Mouse (Mus musculus): Measurements from ENCODE around the gene Plxna3. TPM values are rescaled to one million over a fixed set of nuclear protein-coding genes. Genes with fewer than 3 reads are reported as not detected.

The Plxna3 gene
- total and polyA plus RNA-seq, 3 experiments, result 2.0 to 5.0 (median 4.9) TPM

DNA sequence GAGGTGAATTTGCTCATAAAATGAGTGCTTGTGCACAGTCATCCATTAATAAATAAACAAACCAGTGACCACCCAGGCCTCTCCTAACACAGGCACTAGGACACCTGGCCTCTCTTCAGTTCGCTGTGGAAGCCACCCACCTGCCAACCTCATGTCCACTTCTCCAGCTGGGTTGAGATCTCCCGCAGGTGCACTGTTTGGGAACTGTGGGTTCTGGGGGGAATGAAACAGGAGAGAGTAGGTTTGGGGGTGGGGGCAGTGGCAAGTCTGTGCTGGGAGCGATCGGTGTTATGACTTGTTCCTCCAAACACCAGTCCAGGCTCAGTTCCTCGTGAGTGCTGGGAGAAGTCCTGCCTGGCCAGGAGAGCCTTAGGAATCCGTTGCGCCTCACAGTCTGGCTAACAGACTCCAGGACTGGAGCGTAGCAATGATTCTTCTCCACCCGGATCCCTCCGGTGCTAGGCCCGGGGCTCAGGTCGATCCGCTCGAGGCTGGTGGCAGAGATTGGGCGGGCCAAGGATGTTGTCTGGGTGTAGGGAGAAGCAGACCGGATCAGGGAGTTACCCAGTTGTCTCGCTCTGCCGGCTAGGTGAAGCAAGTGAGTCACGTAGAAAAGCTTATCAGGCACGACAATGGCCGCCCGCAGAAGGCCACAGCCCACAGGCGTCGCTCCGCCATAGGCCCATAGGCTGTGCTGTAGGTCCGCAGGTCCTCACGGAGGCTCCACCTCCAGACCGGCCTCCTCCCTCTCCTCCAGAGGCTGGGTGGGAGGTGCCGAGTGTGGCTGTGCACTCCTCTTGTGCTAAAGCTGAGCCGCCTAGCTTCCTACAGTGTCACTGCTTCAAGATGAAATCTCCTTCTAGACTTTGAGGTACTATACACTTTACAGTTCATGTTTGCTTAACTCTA is 63.9 kb downstream of the Plxna3 start, which contains the start of the genes Fam3a and Ikbkg:
Gene Fam3a, minus strand, starts transcription at position 738 of the 909 bp plus-strand sequence.
Gene Ikbkg, plus strand, starts transcription at position 756 of the 909 bp plus-strand sequence.
- Histone ChIP-seq H3K27ac (ENCODE audit: insufficient read depth, low read depth) (peak within 1 kb of the TSS; percentile 60), H3K79me2 (replicated peaks; ENCODE audit: control insufficient read depth, extremely low read depth, insufficient read depth, poor library complexity, severe bottlenecking) (no peaks in the 10 kb centered on the region), H3K9me3 (replicated peaks; ENCODE audit: low read length) (no peaks in the 10 kb centered on the region), H3K27me3 (replicated peaks) (no peaks in the 10 kb centered on the region), H3K4me1 (ENCODE audit: control insufficient read depth in 1 of 2, insufficient read depth in 2 of 2) (peaks cover 0 to 4% of the 10 kb centered on the region in 2 experiments; a peak in 1 of 4 replicates), H3K9ac (ENCODE audit: insufficient read depth, low read depth) (peak within 1 kb of the TSS; percentile 88), H3K36me3 (replicated peaks in 1 of 2; ENCODE audit: control insufficient read depth in 1 of 2, insufficient read depth in 1 of 2, low read length in 1 of 2) (peaks cover 9 to 14% of the 10 kb centered on the region in 2 experiments), H3K4me2 (ENCODE audit: insufficient read depth, low read depth, poor library complexity, severe bottlenecking) (peak within 1 kb of the TSS; percentile 79), H3K4me3 (replicated peaks in 1 of 3; ENCODE audit: low read depth in 2 of 3, low read length in 2 of 3, poor library complexity in 1 of 3) (peak within 1 kb of the TSS; percentile 69 to 79 (median 77))
- dilution Hi-C loops (cut with MboI; ENCODE audit: extremely low pct_ligation_motif_present, extremely low pct_unique_long_range_greater_than_20kb, low sequenced_read_pairs), result no loop called here
- TF ChIP-seq POLR2AphosphoS2 (IDR thresholded peaks at IDR 0.05; ENCODE audit: low read depth, low read length) (no peak), UBTF (IDR thresholded peaks at IDR 0.05; ENCODE audit: low read depth, low read length) (no peak), MAX (IDR thresholded peaks at IDR 0.05; ENCODE audit: low read length) (peak; percentile 60; the same call in 1 of the 2 replicates), MAZ (IDR thresholded peaks at IDR 0.05; ENCODE audit: low read depth, low read length) (0 out of 2 replicates have a peak, but pooled peaks have one; percentile 43), POLR2A (IDR thresholded peaks at IDR 0.05; ENCODE audit: low read depth, low read length) (peak; percentile 70), NRF1 (IDR thresholded peaks at IDR 0.05; ENCODE audit: low read depth, low read length) (peak; percentile 54), RCOR1 (conservative IDR thresholded peaks at IDR 0.05; ENCODE audit: low read depth, low read length) (no peak), RAD21 (IDR thresholded peaks at IDR 0.05; ENCODE audit: low read depth, low read length) (peak; percentile 30), ETS1 (conservative IDR thresholded peaks at IDR 0.05; ENCODE audit: low read depth, low read length) (no peak), EP300 (IDR thresholded peaks at IDR 0.05; ENCODE audit: low read length) (no peak), MAFK (IDR thresholded peaks at IDR 0.05; ENCODE audit: insufficient replicate concordance, low read length) (no peak), SIN3A (IDR thresholded peaks at IDR 0.05; ENCODE audit: low read length) (peak; percentile 72), TCF12 (IDR thresholded peaks at IDR 0.05; ENCODE audit: low read depth, low read length) (peak; percentile 58; the same call in 1 of the 2 replicates), MXI1 (IDR thresholded peaks at IDR 0.05; ENCODE audit: low read depth, low read length) (peak; percentile 41; the same call in 1 of the 2 replicates), CTCF (conservative IDR thresholded peaks at IDR 0.05 in 1 of 2, IDR thresholded peaks at IDR 0.05 in 1 of 2; ENCODE audit: low read depth in 2 of 2, low read length in 2 of 2) (peak in 1 of 2 experiments; percentile 43; a peak in 2 of 4 replicates), ELF1 (IDR thresholded peaks at IDR 0.05; ENCODE audit: low read depth, low read length) (no peak), HCFC1 (IDR thresholded peaks at IDR 0.05; ENCODE audit: low read depth, low read length) (peak; percentile 56; the same call in 1 of the 2 replicates), NELFE (IDR thresholded peaks at IDR 0.05; ENCODE audit: low read depth, low read length) (peak; percentile 61), USF2 (conservative IDR thresholded peaks at IDR 0.05; ENCODE audit: low read depth, low read length) (no peak), TBP (conservative IDR thresholded peaks at IDR 0.05; ENCODE audit: low read depth, low read length) (peak; percentile 59; the same call in 1 of the 2 replicates), SMC3 (IDR thresholded peaks at IDR 0.05; ENCODE audit: low read depth, low read length) (0 out of 2 replicates have a peak, but pooled peaks have one; percentile 12), BHLHE40 (IDR thresholded peaks at IDR 0.05; ENCODE audit: low read depth, low read length) (0 out of 2 replicates have a peak, but pooled peaks have one; percentile 11), MYC (IDR thresholded peaks at IDR 0.05; ENCODE audit: low read depth, low read length) (no peak), ZKSCAN1 (IDR thresholded peaks at IDR 0.05; ENCODE audit: borderline replicate concordance, low read depth, low read length) (no peak), IRF4 (IDR thresholded peaks at IDR 0.05; ENCODE audit: low read depth, low read length) (0 out of 2 replicates have a peak, but pooled peaks have one; percentile 21), JUN (IDR thresholded peaks at IDR 0.05; ENCODE audit: insufficient read depth, low read depth, low read length) (no peak), KAT2A (IDR thresholded peaks at IDR 0.05; ENCODE audit: insufficient replicate concordance, low read length) (0 out of 2 replicates have a peak, but pooled peaks have one; percentile 5)
- DNase-seq (ENCODE audit: extremely low read depth), result peak; percentile 86
- in situ Hi-C loops (cut with MboI; ENCODE audit: low pct_ligation_motif_present, low pct_unique_long_range_greater_than_20kb, low sequenced_read_pairs), result loop anchor here (25.0 kb wide), 1 partner anchor 605 kb away; the partner anchor contains the start of genes Idh3g and Ssr4
